Mouse (Mus musculus) macrophage (primary cell): ENCODE measurements around the gene Pomc. TPM values are rescaled to one million over a fixed set of nuclear protein-coding genes. Genes with fewer than 3 reads are reported as not detected.
"Not testable (repeated sequence)": the region's sequence is repeated elsewhere in the genome, so short reads cannot be mapped to it uniquely, and the experiment has no call there.

ENCODE experiments used
- H3K27ac ChIP-seq: fragments of 350-480 bp; formaldehyde crosslinking; 2 replicates; pipeline ENCODE4 v1.9.0; 2021
- H3K36me3 ChIP-seq: fragments of 350-480 bp; formaldehyde crosslinking; 2 replicates; pipeline ENCODE4 v1.9.0; 2021; ENCODE audit errors: inconsistent target
- H3K4me3 ChIP-seq: fragments of 350-480 bp; formaldehyde crosslinking; 2 replicates; pipeline ENCODE4 v1.9.0; 2021; ENCODE audit errors: inconsistent target
- H3K79me2 ChIP-seq: fragments of 350-480 bp; formaldehyde crosslinking; 2 replicates; pipeline ENCODE4 v1.9.0; 2021; ENCODE audit errors: inconsistent target
- WGBS: methylation state at CpG from one replicate; pipeline ENCODE4 v1.1.7; 2026; ENCODE audit warnings: inconsistent platforms; ENCODE audit not compliant: missing documents; 5-methylcytosine and 5-hydroxymethylcytosine counted together
- polyA plus RNA-seq: library from polyadenylated mRNA; stranded (reverse); fragments of 250-400 nt; gene quantifications from 3 replicates; pipeline ENCODE4 v1.2.4, GENCODE M21; 2018; ENCODE audit warnings: inconsistent platforms

The Pomc gene
- polyA plus RNA-seq, 1 experiment from 2014 or later = 0.37 TPM

GRCm38 (mm10) chr12:3942026-3942425, 12.7 kb upstream of the Pomc start:
- Histone ChIP-seq H3K27ac (no peak overlapping the region), H3K4me3 (no peak overlapping the region), H3K36me3 (no peaks in the 10 kb centered on the region), H3K79me2 (no peaks in the 10 kb centered on the region)
- WGBS = 81% methylated on average over 11 of the region's 11 CpGs

GRCm38 (mm10) chr12:3944454-3945073, 10.2 kb upstream of the Pomc start:
- Histone ChIP-seq H3K36me3 (no peaks in the 10 kb centered on the region), H3K4me3 (no peak overlapping the region), H3K79me2 (no peaks in the 10 kb centered on the region), H3K27ac (no peak overlapping the region)
- 88% methylated on average over 4 of the region's 4 CpGs for WGBS

- Histone ChIP-seq H3K4me3 (no peak overlapping the region), H3K27ac (no peak overlapping the region), H3K36me3 (no peaks in the 10 kb centered on the region), H3K79me2 (no peaks in the 10 kb centered on the region)
- 88% methylated on average over 5 of the region's 6 CpGs for WGBS
Measured at GRCm38 (mm10) chr12:3947503-3947902, 7.2 kb upstream of the Pomc start.

GRCm38 (mm10) chr12:3955371-3955770, 620 bp downstream of the Pomc start:
- 51% methylated on average over 10 of the region's 10 CpGs for WGBS
- Histone ChIP-seq H3K79me2 (no peaks in the 10 kb centered on the region), H3K27ac (no peak overlapping the region), H3K4me3 (no peak overlapping the region), H3K36me3 (no peaks in the 10 kb centered on the region)

GRCm38 (mm10) chr12:3956351-3956750, 1.6 kb downstream of the Pomc start:
- no peak overlapping the region for H3K27ac ChIP-seq
- no peak overlapping the region for H3K4me3 ChIP-seq
- 26% methylated on average over 3 of the region's 3 CpGs for WGBS
- no peaks in the 10 kb centered on the region for H3K79me2 ChIP-seq
- no peaks in the 10 kb centered on the region for H3K36me3 ChIP-seq

- 5% methylated on average over 53 of the region's 53 CpGs for WGBS
- Histone ChIP-seq H3K27ac (peak overlapping the region; percentile 51), H3K4me3 (peak overlapping the region; percentile 45), H3K36me3 (no peaks in the 10 kb centered on the region), H3K79me2 (no peaks in the 10 kb centered on the region)
Measured at GRCm38 (mm10) chr12:3959791-3960543, 5.2 kb downstream of the Pomc start.

GRCm38 (mm10) chr12:3960553-3960952, 5.8 kb downstream of the Pomc start:
- peak overlapping the region; percentile 51 for H3K27ac ChIP-seq

GRCm38 (mm10) chr12:3967196-3967595, 12.4 kb downstream of the Pomc start:
- H3K79me2 ChIP-seq = no peaks in the 10 kb centered on the region
- 97% methylated on average over 4 of the region's 4 CpGs for WGBS
- H3K27ac ChIP-seq = no peak overlapping the region
- H3K4me3 ChIP-seq = no peak overlapping the region
- no peaks in the 10 kb centered on the region for H3K36me3 ChIP-seq

More at GRCm38 (mm10) chr12:3960553-3960952, 5.8 kb downstream of the Pomc start:
- H3K79me2 ChIP-seq = no peaks in the 10 kb centered on the region
- H3K36me3 ChIP-seq = no peaks in the 10 kb centered on the region
- WGBS = 75% methylated on average over 4 of the region's 4 CpGs
- H3K4me3 ChIP-seq = peak overlapping the region; percentile 45

- H3K27ac ChIP-seq = no peak overlapping the region
- H3K4me3 ChIP-seq = no peak overlapping the region
- no peaks in the 10 kb centered on the region for H3K79me2 ChIP-seq
- 61% methylated on average over 9 of the region's 9 CpGs for WGBS
- H3K36me3 ChIP-seq = no peaks in the 10 kb centered on the region
Measured at GRCm38 (mm10) chr12:3968380-3968779, 13.6 kb downstream of the Pomc start.

- H3K27ac ChIP-seq, H3K4me3 ChIP-seq, H3K36me3 ChIP-seq, H3K79me2 ChIP-seq: not testable (repeated sequence)
- 94% methylated on average over 5 of the region's 6 CpGs for WGBS
Measured at GRCm38 (mm10) chr12:3973169-3973568, 18.4 kb downstream of the Pomc start.

GRCm38 (mm10) chr12:3980991-3981349, 26.2 kb downstream of the Pomc start:
- Histone ChIP-seq H3K79me2 (no peaks in the 10 kb centered on the region), H3K4me3 (no peak overlapping the region), H3K27ac (no peak overlapping the region), H3K36me3 (no peaks in the 10 kb centered on the region)
- 81% methylated on average over 1 of the region's 1 CpGs for WGBS

GRCm38 (mm10) chr12:3981350-3982131, 26.8 kb downstream of the Pomc start:
- WGBS = under 1% methylated on average over 40 of the region's 41 CpGs
- Histone ChIP-seq H3K27ac (no peak overlapping the region), H3K4me3 (peak overlapping the region; percentile 30), H3K79me2 (no peaks in the 10 kb centered on the region), H3K36me3 (no peaks in the 10 kb centered on the region)

- no peak overlapping the region for H3K27ac ChIP-seq
- no peaks in the 10 kb centered on the region for H3K79me2 ChIP-seq
- no peak overlapping the region for H3K4me3 ChIP-seq
- no peaks in the 10 kb centered on the region for H3K36me3 ChIP-seq
- WGBS = 18% methylated on average over 6 of the region's 6 CpGs
Measured at GRCm38 (mm10) chr12:3982257-3982656, 27.5 kb downstream of the Pomc start.

GRCm38 (mm10) chr12:3983736-3984135, 29.0 kb downstream of the Pomc start:
- no peaks in the 10 kb centered on the region for H3K36me3 ChIP-seq
- no peak overlapping the region for H3K27ac ChIP-seq
- H3K4me3 ChIP-seq = no peak overlapping the region
- H3K79me2 ChIP-seq = no peaks in the 10 kb centered on the region
- 0% methylated on average over 1 of the region's 1 CpGs for WGBS

- 91% methylated on average over 9 of the region's 9 CpGs for WGBS
- no peak overlapping the region for H3K27ac ChIP-seq
- H3K79me2 ChIP-seq = no peaks in the 10 kb centered on the region
- H3K4me3 ChIP-seq = no peak overlapping the region
- H3K36me3 ChIP-seq = no peaks in the 10 kb centered on the region
Measured at GRCm38 (mm10) chr12:3984446-3984845, 29.7 kb downstream of the Pomc start.
